Mouse (Mus musculus) bone marrow macrophage, adult 2 months (primary cell): ENCODE measurements around the gene 5430419D17Rik. TPM values are rescaled to one million over a fixed set of nuclear protein-coding genes. Genes with fewer than 3 reads are reported as not detected.

Source experiments
- H3K27ac ChIP-seq: 2 replicates; pipeline ENCODE4 v1.5.1; 2012; ENCODE audit warnings: low read depth, low read length; ENCODE audit not compliant: insufficient read depth
- H3K4me1 ChIP-seq: 2 replicates; pipeline ENCODE4 v1.6.1; 2012; ENCODE audit warnings: low read length; ENCODE audit not compliant: control insufficient read depth, insufficient read depth
- H3K4me3 ChIP-seq: 2 replicates; pipeline ENCODE4 v1.5.1; 2012; ENCODE audit warnings: mild to moderate bottlenecking, low read length, moderate library complexity; ENCODE audit not compliant: insufficient read depth
- CTCF ChIP-seq: IDR thresholded peaks from 2 replicates; pipeline ENCODE4 v1.5.1; 2012; ENCODE audit warnings: low read depth, mild to moderate bottlenecking, low read length, moderate library complexity
- POLR2A ChIP-seq: IDR thresholded peaks from 2 replicates; pipeline ENCODE4 v1.6.1; 2012; ENCODE audit warnings: mild to moderate bottlenecking, low read depth, low read length, borderline replicate concordance
- polyA plus RNA-seq: library from polyadenylated mRNA; stranded (reverse); fragments of >200 nt; gene quantifications from 2 replicates; pipeline ENCODE4 v1.2.4, GENCODE M21; 2012; ENCODE audit not compliant: missing spikeins, insufficient read depth, insufficient read length

Gene 5430419D17Rik
- not detected in 2 replicates for polyA plus RNA-seq

DNA sequence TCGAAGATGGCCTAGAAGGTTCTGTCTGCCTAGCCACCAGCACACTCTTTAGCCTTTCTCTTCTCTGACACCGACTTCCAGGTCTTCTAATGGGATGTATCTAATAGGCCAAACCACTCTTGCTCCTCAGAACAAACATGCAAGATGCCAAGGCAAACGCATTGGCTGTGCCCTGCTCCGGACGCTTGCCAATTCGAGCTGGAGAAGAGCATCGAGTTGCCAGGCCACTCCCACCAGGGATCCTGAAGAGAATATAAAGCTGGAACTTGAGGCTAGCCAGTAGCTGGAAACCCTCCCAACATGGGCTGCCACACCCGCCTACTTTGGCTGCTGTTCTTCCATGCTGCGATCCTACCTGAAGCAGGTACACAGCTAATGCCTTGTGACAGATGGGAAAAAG is at the start of gene 5430419D17Rik:
TSS of gene 5430419D17Rik (plus strand) at position 282 of the 400 bp plus-strand sequence.
- H3K4me1 ChIP-seq: no peaks in the 10 kb centered on the region
- no peak for TF ChIP-seq CTCF
- TF ChIP-seq POLR2A: no peak
- no peak within 1 kb of the TSS for H3K4me3 ChIP-seq
- no peak within 1 kb of the TSS for H3K27ac ChIP-seq

DNA sequence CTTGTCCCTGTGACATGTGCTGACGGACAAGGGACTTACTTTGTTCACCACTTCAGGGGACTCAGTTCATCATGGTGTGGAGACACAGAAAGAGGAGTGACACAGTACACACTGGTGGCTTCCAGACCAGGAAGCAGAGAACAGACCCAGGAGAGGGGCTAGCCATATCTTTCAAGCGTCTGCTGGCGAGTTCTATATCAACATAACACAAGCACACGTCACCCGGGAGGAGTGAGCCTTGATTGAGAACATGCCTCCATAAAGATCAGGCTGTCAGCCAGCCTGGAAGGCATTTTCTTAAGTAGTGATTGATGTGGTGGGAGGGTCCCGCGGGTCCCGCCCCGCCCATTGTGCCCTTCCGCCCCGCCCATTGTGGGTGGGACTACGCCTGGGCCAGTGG is 44.2 kb upstream of the 5430419D17Rik start:
- TF ChIP-seq POLR2A: no peak
- TF ChIP-seq CTCF: no peak
- Histone ChIP-seq H3K4me3 (no peak overlapping the region), H3K27ac (no peak overlapping the region), H3K4me1 (no peaks in the 10 kb centered on the region)

DNA sequence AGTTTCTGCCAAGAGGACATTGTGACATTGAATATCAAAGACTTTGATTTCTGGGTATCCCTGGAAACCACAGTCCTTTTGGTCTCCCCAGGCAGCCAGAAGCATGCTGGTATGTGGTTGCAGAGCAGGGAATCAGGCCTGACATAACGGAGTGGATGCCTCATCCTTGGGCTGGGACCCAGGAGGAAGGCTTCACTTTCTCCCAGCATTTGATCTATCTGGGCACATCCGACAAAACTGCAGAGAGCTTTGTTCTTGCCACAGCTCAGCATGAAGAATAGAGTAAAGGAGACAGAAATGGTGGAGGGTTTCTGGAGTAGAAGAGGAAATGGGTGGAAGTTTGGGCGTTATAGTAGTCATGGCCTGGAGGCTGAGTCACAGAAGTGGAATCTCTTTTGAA is 41.0 kb upstream of the 5430419D17Rik start:
- Histone ChIP-seq H3K27ac (no peak overlapping the region), H3K4me3 (no peak overlapping the region), H3K4me1 (no peaks in the 10 kb centered on the region)
- TF ChIP-seq CTCF (no peak), POLR2A (no peak)

DNA sequence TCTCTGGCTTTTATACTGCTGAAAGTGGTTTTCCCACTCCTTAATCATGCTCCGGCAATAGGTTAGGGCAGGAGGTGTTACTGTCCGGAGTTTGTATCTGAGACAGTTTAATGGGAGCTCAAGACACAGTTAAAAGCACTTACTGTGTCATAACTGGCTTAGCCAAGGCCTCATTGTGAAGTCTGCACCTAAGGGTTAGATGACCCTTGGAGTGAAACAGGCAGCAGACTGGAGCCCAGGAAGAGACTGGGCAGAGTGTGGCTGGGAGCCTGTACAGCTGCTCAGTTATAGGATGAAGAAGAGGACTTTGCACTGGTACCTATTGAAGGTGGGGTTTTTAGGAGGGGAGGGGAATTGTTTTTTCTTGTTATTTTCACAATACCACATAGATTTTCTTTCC is 28.0 kb upstream of the 5430419D17Rik start, which contains the start of gene 4933402N03Rik:
TSS of gene 4933402N03Rik (minus strand) at position 101 of the 400 bp plus-strand sequence.
- Histone ChIP-seq H3K4me3 (no peak within 1 kb of the TSS), H3K27ac (no peak within 1 kb of the TSS), H3K4me1 (no peaks in the 10 kb centered on the region)
- no peak for TF ChIP-seq POLR2A

DNA sequence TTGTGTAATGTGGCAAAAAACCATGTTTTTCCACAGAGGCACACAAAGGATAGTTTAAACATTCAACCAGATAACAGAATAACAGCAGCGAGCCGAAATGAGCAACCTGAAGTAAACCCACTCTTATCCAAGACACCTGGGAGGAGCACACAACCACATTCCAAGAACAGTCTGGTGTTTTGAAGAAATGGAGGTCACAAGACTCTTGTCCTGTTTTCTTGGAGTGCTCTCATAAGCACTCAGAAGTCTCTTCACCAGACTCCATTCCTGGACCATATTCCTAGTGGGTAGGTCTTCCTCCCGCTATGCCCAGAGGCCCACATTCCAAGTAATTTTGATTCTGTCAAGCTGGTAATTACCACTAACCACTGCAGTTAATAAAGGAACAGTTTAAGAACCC is 24.0 kb upstream of the 5430419D17Rik start:
- Histone ChIP-seq H3K4me3 (no peak overlapping the region), H3K27ac (no peak overlapping the region), H3K4me1 (no peaks in the 10 kb centered on the region)
- TF ChIP-seq POLR2A: no peak
- TF ChIP-seq CTCF: no peak

DNA sequence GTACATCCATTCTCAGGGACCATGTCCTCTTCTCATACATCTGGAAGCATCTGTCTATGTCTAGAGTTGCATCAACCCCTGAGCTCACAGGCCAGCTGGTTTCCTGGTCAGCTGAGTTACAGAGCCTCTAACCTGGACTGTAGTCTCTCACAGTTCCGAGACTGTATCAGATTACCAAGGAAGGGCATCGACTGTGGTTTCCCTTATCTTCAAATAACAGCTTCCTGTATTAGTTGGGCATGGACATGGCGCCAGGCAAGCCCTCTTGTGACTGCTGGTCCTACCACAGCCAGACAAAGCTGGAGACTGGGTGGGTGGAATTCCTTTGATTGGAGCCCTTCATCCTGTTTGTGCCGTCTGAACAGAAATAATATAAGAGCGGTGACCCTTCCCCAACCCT is 21.2 kb upstream of the 5430419D17Rik start:
- TF ChIP-seq POLR2A (no peak), CTCF (no peak)
- Histone ChIP-seq H3K27ac (no peak overlapping the region), H3K4me1 (no peaks in the 10 kb centered on the region), H3K4me3 (no peak overlapping the region)

DNA sequence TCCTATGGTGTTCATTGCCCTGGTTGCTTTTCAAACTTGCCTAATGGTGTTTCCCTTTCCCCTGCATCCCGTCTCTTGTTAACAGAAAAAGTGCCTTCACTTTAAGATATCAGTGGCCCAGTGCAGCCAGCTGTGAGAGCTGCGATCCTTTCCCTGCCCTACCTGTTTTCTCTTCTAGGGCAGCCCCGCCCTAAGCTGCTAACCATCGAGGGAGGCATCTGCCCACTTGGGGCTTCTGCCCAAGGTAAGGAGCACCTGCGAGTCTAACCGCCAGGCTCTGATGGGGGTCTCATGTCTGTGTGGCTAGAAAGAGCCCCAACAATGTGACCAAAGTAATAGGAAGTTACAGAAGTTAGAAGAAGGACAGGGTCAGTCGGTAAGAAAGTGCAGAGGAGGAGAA is 12.0 kb upstream of the 5430419D17Rik start:
- TF ChIP-seq CTCF (no peak), POLR2A (no peak)
- Histone ChIP-seq H3K4me3 (no peak overlapping the region), H3K4me1 (no peaks in the 10 kb centered on the region), H3K27ac (no peak overlapping the region)

DNA sequence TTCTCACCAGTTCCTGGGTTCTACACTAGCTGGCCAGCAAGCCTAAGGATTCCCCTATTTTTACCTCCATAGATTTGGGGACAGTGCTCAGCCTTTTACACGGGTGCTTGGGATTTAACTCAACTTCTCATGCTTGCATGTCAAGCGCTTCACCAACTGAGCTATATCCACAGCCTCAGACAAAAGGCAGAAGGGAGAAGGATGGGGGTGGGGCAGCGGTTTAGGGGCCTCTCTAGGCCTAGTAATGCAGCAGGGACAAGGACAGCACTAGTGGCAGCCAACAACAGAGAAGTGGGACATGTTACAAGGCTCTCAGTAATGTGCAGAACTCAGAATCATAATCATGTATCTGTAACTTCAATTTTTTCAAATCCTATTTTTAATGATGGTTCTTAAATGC is 6.4 kb upstream of the 5430419D17Rik start:
- H3K27ac ChIP-seq: no peak overlapping the region
- no peaks in the 10 kb centered on the region for H3K4me1 ChIP-seq
- no peak overlapping the region for H3K4me3 ChIP-seq
- no peak for TF ChIP-seq CTCF
- TF ChIP-seq POLR2A: no peak

DNA sequence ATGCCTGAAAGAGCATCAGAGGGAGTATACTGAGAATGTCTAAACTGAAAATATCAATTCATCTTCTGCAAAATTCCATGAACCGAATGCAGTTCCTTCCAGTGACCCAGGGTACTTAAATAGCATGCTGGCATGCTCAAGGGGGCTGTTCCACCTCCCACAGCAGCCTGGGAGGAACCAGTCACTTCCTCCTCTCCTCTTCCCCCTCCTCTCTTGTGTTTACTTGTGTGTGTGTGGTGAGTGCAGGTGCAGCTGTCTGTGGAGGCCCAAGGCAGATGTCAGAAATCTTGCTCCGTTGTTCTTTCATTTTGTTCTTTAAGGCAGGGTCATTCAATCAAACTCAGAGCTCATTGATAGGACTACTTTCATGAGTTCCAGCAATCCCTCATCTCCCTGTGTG is 5.1 kb upstream of the 5430419D17Rik start:
- no peak for TF ChIP-seq CTCF
- TF ChIP-seq POLR2A: no peak
- Histone ChIP-seq H3K27ac (no peak overlapping the region), H3K4me3 (no peak overlapping the region), H3K4me1 (no peaks in the 10 kb centered on the region)

DNA sequence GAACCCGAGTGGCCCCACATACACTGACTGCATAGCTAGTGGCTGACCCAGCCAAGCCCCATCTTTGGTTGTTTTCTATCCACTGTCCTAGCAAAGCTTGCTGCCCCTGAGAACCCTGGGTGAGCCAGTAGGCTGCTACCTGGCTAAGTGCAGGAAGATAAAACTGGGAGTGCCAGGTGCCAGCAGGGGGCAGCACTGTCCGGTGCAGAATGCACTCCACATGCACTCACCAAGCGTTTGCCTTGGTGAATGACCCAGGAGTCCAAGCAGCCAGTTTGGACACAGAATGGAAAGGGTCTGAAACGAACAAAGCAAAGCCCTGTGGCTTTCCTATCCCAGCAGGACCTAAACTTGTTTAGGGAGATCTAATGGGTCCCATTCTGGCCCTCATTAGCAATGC is 8.5 kb downstream of the 5430419D17Rik start:
- no peak overlapping the region for H3K4me3 ChIP-seq
- H3K4me1 ChIP-seq: no peaks in the 10 kb centered on the region
- no peak overlapping the region for H3K27ac ChIP-seq
- TF ChIP-seq CTCF: no peak
- no peak for TF ChIP-seq POLR2A

DNA sequence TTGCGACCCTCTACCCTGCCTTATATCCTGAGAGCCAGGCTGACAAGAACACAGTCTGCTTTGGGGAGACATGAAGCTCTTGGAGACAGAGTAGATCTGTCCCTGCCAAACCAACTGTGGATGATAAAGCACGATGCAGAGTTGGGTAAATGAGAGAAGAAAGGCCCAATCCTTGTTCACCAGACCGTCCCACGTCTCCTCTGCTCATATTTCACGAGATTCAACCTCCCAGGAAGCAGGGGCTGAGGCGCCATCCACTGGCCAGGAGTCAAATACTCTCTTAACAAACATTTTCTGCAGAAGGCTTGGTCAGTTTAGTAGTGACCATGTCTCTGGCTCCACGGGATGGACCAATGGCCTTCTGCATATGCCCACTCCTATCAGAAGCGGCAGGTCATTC is 10.1 kb downstream of the 5430419D17Rik start:
- Histone ChIP-seq H3K4me1 (no peaks in the 10 kb centered on the region), H3K4me3 (no peak overlapping the region), H3K27ac (no peak overlapping the region)
- TF ChIP-seq CTCF (no peak), POLR2A (no peak)
